Mouse (Mus musculus) intestine, embryonic 15.5 days (tissue): ENCODE measurements around the gene Il31ra. TPM values are rescaled to one million over a fixed set of nuclear protein-coding genes. Genes with fewer than 3 reads are reported as not detected.
"Not testable (repeated sequence)": the region's sequence is repeated elsewhere in the genome, so short reads cannot be mapped to it uniquely, and the experiment has no call there.

Experiments
- ATAC-seq: fragments of 200-750 bp; cut with Nextera tagmentation; 2 replicates; pipeline ENCODE4 v1.8.0; 2017; ENCODE audit warnings: moderate TSS enrichment, moderate library complexity
- H3K27ac ChIP-seq: fragments of 300-500 bp; sonication (generic); 2 replicates; pipeline ENCODE4 v1.5.1; 2015; ENCODE audit warnings: mild to moderate bottlenecking, inconsistent platforms
- H3K27me3 ChIP-seq: fragments of 300-500 bp; sonication (generic); replicated peaks from 2 replicates; pipeline ENCODE4 v1.6.1; 2015; ENCODE audit warnings: inconsistent platforms
- H3K36me3 ChIP-seq: fragments of 300-500 bp; sonication (generic); 2 replicates; pipeline ENCODE4 v1.6.1; 2015; ENCODE audit warnings: inconsistent platforms
- H3K4me1 ChIP-seq: fragments of 300-500 bp; sonication (generic); replicated peaks from 2 replicates; pipeline ENCODE4 v1.6.1; 2015; ENCODE audit warnings: inconsistent platforms
- H3K4me2 ChIP-seq: fragments of 300-500 bp; sonication (generic); replicated peaks from 2 replicates; pipeline ENCODE4 v1.6.1; 2015; ENCODE audit warnings: mild to moderate bottlenecking, inconsistent platforms
- H3K4me3 ChIP-seq: fragments of 300-500 bp; sonication (generic); replicated peaks from 2 replicates; pipeline ENCODE4 v1.5.1; 2015; ENCODE audit warnings: inconsistent platforms
- H3K9ac ChIP-seq: fragments of 300-500 bp; sonication (generic); 2 replicates; pipeline ENCODE4 v1.6.1; 2015; ENCODE audit warnings: inconsistent platforms
- H3K9me3 ChIP-seq: fragments of 300-500 bp; sonication (generic); 2 replicates; pipeline ENCODE4 v1.6.1; 2016; ENCODE audit warnings: inconsistent platforms
- WGBS: fragments of 180-500 bp; shearing (Covaris S2); methylation state at CpG from one replicate; pipeline ENCODE4 v1.1.7; 2015; 5-methylcytosine and 5-hydroxymethylcytosine counted together
- polyA plus RNA-seq: library from polyadenylated mRNA; unstranded; fragments of >200 nt; fragmentation: Nextera tagmentation; extraction: Ambion mirVana; gene quantifications from 2 replicates; pipeline ENCODE4 v1.2.1, GENCODE M21; 2015

Il31ra gene
- polyA plus RNA-seq, 1 experiment from 2014 or later, result 0.09 TPM

- WGBS, result 40% methylated on average over 2 of the region's 2 CpGs
- Histone ChIP-seq H3K27me3 (no peaks in the 10 kb centered on the region), H3K36me3 (no peaks in the 10 kb centered on the region), H3K9ac (no peak overlapping the region), H3K4me1 (no peaks in the 10 kb centered on the region), H3K4me3 (no peak overlapping the region), H3K9me3 (no peaks in the 10 kb centered on the region), H3K4me2 (no peak overlapping the region), H3K27ac (no peak overlapping the region)
- ATAC-seq, result no peak
Observed at GRCm38 (mm10) chr13:112590254-112590653, 3.9 kb downstream of the Il31ra start.

GRCm38 (mm10) chr13:112589625-112590024, 4.5 kb downstream of the Il31ra start:
- H3K36me3 ChIP-seq, result no peaks in the 10 kb centered on the region
- ATAC-seq, result no peak
- no peaks in the 10 kb centered on the region for H3K27me3 ChIP-seq
- H3K9ac ChIP-seq, result no peak overlapping the region
- H3K9me3 ChIP-seq, result no peaks in the 10 kb centered on the region
- H3K4me3 ChIP-seq, result no peak overlapping the region
- H3K4me2 ChIP-seq, result no peak overlapping the region
- H3K27ac ChIP-seq, result no peak overlapping the region
- H3K4me1 ChIP-seq, result no peaks in the 10 kb centered on the region

- Histone ChIP-seq H3K27me3 (no peaks in the 10 kb centered on the region), H3K9me3 (no peaks in the 10 kb centered on the region), H3K4me1 (no peaks in the 10 kb centered on the region), H3K27ac (no peak overlapping the region), H3K36me3 (no peaks in the 10 kb centered on the region), H3K9ac (no peak overlapping the region), H3K4me2 (no peak overlapping the region), H3K4me3 (no peak overlapping the region)
- WGBS, result 49% methylated on average over 7 of the region's 7 CpGs
- no peak for ATAC-seq
Observed at GRCm38 (mm10) chr13:112584556-112585237, 9.5 kb downstream of the Il31ra start.

GRCm38 (mm10) chr13:112582291-112582690, 11.9 kb downstream of the Il31ra start:
- 73% methylated on average over 8 of the region's 8 CpGs for whole genome bisulfite sequencing
- Histone ChIP-seq H3K9ac (no peak overlapping the region), H3K9me3 (no peaks in the 10 kb centered on the region)

GRCm38 (mm10) chr13:112581796-112582195, 12.4 kb downstream of the Il31ra start:
- Histone ChIP-seq H3K9ac (no peak overlapping the region), H3K4me3 (no peak overlapping the region), H3K4me1 (no peaks in the 10 kb centered on the region), H3K4me2 (no peak overlapping the region), H3K27ac (no peak overlapping the region), H3K36me3 (no peaks in the 10 kb centered on the region), H3K27me3 (no peaks in the 10 kb centered on the region), H3K9me3 (no peaks in the 10 kb centered on the region)
- 92% methylated on average over 3 of the region's 3 CpGs for WGBS
- ATAC-seq, result no peak

More at GRCm38 (mm10) chr13:112582291-112582690, 11.9 kb downstream of the Il31ra start:
- no peaks in the 10 kb centered on the region for H3K27me3 ChIP-seq
- H3K36me3 ChIP-seq, result no peaks in the 10 kb centered on the region
- no peak overlapping the region for H3K27ac ChIP-seq
- no peak overlapping the region for H3K4me2 ChIP-seq
- no peak for ATAC-seq
- H3K4me1 ChIP-seq, result no peaks in the 10 kb centered on the region
- no peak overlapping the region for H3K4me3 ChIP-seq

- Histone ChIP-seq H3K36me3 (no peaks in the 10 kb centered on the region), H3K9ac (no peak overlapping the region), H3K4me3 (no peak overlapping the region), H3K27ac (no peak overlapping the region), H3K4me1 (no peaks in the 10 kb centered on the region), H3K9me3 (no peaks in the 10 kb centered on the region), H3K27me3 (no peaks in the 10 kb centered on the region), H3K4me2 (no peak overlapping the region)
- WGBS, result 29% methylated on average over 11 of the region's 11 CpGs
- ATAC-seq, result 0 out of 2 replicates have a peak, but pooled peaks have one; percentile 20
Observed at GRCm38 (mm10) chr13:112580590-112581320, 13.4 kb downstream of the Il31ra start.

- not testable (repeated sequence) for H3K9me3 ChIP-seq, H3K4me1 ChIP-seq, H3K9ac ChIP-seq, H3K4me2 ChIP-seq, H3K27ac ChIP-seq, H3K4me3 ChIP-seq, H3K36me3 ChIP-seq, H3K27me3 ChIP-seq, ATAC-seq
- WGBS, result 77% methylated on average over 11 of the region's 11 CpGs
Observed at GRCm38 (mm10) chr13:112578041-112578440, 16.1 kb downstream of the Il31ra start.

- Histone ChIP-seq H3K4me1 (no peaks in the 10 kb centered on the region), H3K9me3 (no peaks in the 10 kb centered on the region), H3K4me3 (no peak overlapping the region), H3K4me2 (no peak overlapping the region), H3K27ac (no peak overlapping the region), H3K36me3 (no peaks in the 10 kb centered on the region), H3K27me3 (no peaks in the 10 kb centered on the region), H3K9ac (no peak overlapping the region)
- ATAC-seq, result no peak
Observed at GRCm38 (mm10) chr13:112573800-112574199, 20.4 kb downstream of the Il31ra start.

GRCm38 (mm10) chr13:112570768-112571167, 23.4 kb downstream of the Il31ra start:
- Histone ChIP-seq H3K4me3 (no peak overlapping the region), H3K4me1 (no peaks in the 10 kb centered on the region), H3K9me3 (no peaks in the 10 kb centered on the region), H3K27me3 (no peaks in the 10 kb centered on the region), H3K27ac (no peak overlapping the region), H3K36me3 (no peaks in the 10 kb centered on the region), H3K9ac (no peak overlapping the region), H3K4me2 (no peak overlapping the region)
- ATAC-seq, result no peak
- 71% methylated on average over 5 of the region's 5 CpGs for WGBS

- no peak for ATAC-seq
- no peak overlapping the region for H3K27ac ChIP-seq
- H3K4me1 ChIP-seq, result no peaks in the 10 kb centered on the region
- H3K4me3 ChIP-seq, result no peak overlapping the region
- H3K9ac ChIP-seq, result no peak overlapping the region
- WGBS, result 50% methylated on average over 4 of the region's 4 CpGs
- no peak overlapping the region for H3K4me2 ChIP-seq
- H3K9me3 ChIP-seq, result no peaks in the 10 kb centered on the region
- no peaks in the 10 kb centered on the region for H3K36me3 ChIP-seq
- H3K27me3 ChIP-seq, result no peaks in the 10 kb centered on the region
Observed at GRCm38 (mm10) chr13:112569606-112570005, 24.6 kb downstream of the Il31ra start.

GRCm38 (mm10) chr13:112560554-112561138, 33.5 kb downstream of the Il31ra start:
- H3K4me2 ChIP-seq, result no peak overlapping the region
- H3K4me1 ChIP-seq, result no peaks in the 10 kb centered on the region
- H3K9me3 ChIP-seq, result no peaks in the 10 kb centered on the region
- WGBS, result 87% methylated on average over 6 of the region's 6 CpGs
- no peak overlapping the region for H3K4me3 ChIP-seq
- no peak for ATAC-seq
- no peak overlapping the region for H3K27ac ChIP-seq
- H3K9ac ChIP-seq, result no peak overlapping the region
- H3K36me3 ChIP-seq, result no peaks in the 10 kb centered on the region
- no peaks in the 10 kb centered on the region for H3K27me3 ChIP-seq

- no peak for ATAC-seq
- no peak overlapping the region for H3K27ac ChIP-seq
- no peaks in the 10 kb centered on the region for H3K27me3 ChIP-seq
Observed at GRCm38 (mm10) chr13:112556501-112556900, 37.7 kb downstream of the Il31ra start.

More at GRCm38 (mm10) chr13:112556501-112556900, 37.7 kb downstream of the Il31ra start:
- no peaks in the 10 kb centered on the region for H3K36me3 ChIP-seq
- WGBS, result 50% methylated on average over 2 of the region's 2 CpGs
- no peaks in the 10 kb centered on the region for H3K9me3 ChIP-seq
- no peak overlapping the region for H3K9ac ChIP-seq
- no peak overlapping the region for H3K4me3 ChIP-seq
- H3K4me2 ChIP-seq, result no peak overlapping the region
- no peaks in the 10 kb centered on the region for H3K4me1 ChIP-seq
